Mouse (Mus musculus) testis, adult 2 months (tissue): ENCODE results near the gene Gm8251. TPM values are rescaled to one million over a fixed set of nuclear protein-coding genes. Genes with fewer than 3 reads are reported as not detected.
"Not testable (repeated sequence)": the region's sequence is repeated elsewhere in the genome, so short reads cannot be mapped to it uniquely, and the experiment has no call there.

Source experiments
- H3K27ac ChIP-seq: fragments of 200-500 bp; 2 replicates; pipeline ENCODE4 v1.5.1; 2012; ENCODE audit warnings: low read depth, low read length; ENCODE audit not compliant: control insufficient read depth, insufficient read depth
- H3K27me3 ChIP-seq: fragments of 200-500 bp; 2 replicates; pipeline ENCODE4 v1.6.1; 2012; ENCODE audit warnings: mild to moderate bottlenecking, low read length, moderate library complexity; ENCODE audit not compliant: control insufficient read depth, insufficient read depth
- H3K36me3 ChIP-seq: fragments of 200-500 bp; 2 replicates; pipeline ENCODE4 v1.6.1; 2012; ENCODE audit warnings: mild to moderate bottlenecking, low read length; ENCODE audit not compliant: control insufficient read depth, insufficient read depth
- H3K4me1 ChIP-seq: fragments of 200-500 bp; 2 replicates; pipeline ENCODE4 v1.6.1; 2012; ENCODE audit warnings: low read length; ENCODE audit not compliant: control insufficient read depth, insufficient read depth
- H3K4me3 ChIP-seq: fragments of 200-500 bp; 2 replicates; pipeline ENCODE4 v1.5.1; 2012; ENCODE audit warnings: low read depth, mild to moderate bottlenecking, low read length, moderate library complexity, mixed read lengths; ENCODE audit not compliant: control insufficient read depth
- CTCF ChIP-seq: fragments of 200-500 bp; IDR thresholded peaks from 2 replicates; pipeline ENCODE4 v1.5.1; 2012; ENCODE audit warnings: low read depth, mild to moderate bottlenecking, inconsistent platforms, low read length, moderate library complexity; ENCODE audit not compliant: control insufficient read depth, insufficient read depth, insufficient replicate concordance
- POLR2A ChIP-seq: fragments of 200-500 bp; IDR thresholded peaks from 2 replicates; pipeline ENCODE4 v1.6.1; 2012; ENCODE audit warnings: low read depth, mild to moderate bottlenecking, inconsistent platforms, low read length, moderate library complexity; ENCODE audit not compliant: control insufficient read depth
- polyA plus RNA-seq: library from polyadenylated mRNA; depleted of rRNA; stranded (reverse); fragments of >200 nt; gene quantifications from 2 replicates; pipeline ENCODE4 v1.2.3, GENCODE M21; 2012

The Gm8251 gene
- polyA plus RNA-seq, 1 experiment = 4.5 TPM

- Histone ChIP-seq H3K36me3 (no peaks in the 10 kb centered on the region), H3K4me3 (no peak overlapping the region), H3K27ac (no peak overlapping the region), H3K4me1 (no peaks in the 10 kb centered on the region), H3K27me3 (no peaks in the 10 kb centered on the region)
- TF ChIP-seq POLR2A = no peak
Observed at GRCm38 (mm10) chr1:44046556-44046955, 15.2 kb downstream of the Gm8251 start.

GRCm38 (mm10) chr1:44045689-44046088 lies 16.0 kb downstream of the Gm8251 start:
- H3K36me3 ChIP-seq = not testable (repeated sequence)

GRCm38 (mm10) chr1:44042555-44042915 lies 19.2 kb downstream of the Gm8251 start:
- Histone ChIP-seq H3K27ac (no peak overlapping the region), H3K27me3 (no peaks in the 10 kb centered on the region), H3K4me3 (no peak overlapping the region), H3K36me3 (no peaks in the 10 kb centered on the region), H3K4me1 (no peaks in the 10 kb centered on the region)
- TF ChIP-seq CTCF = no peak

More at GRCm38 (mm10) chr1:44045689-44046088, 16.0 kb downstream of the Gm8251 start:
- H3K27ac ChIP-seq, H3K27me3 ChIP-seq, H3K4me3 ChIP-seq, H3K4me1 ChIP-seq: not testable (repeated sequence)

GRCm38 (mm10) chr1:44041797-44042554 lies 19.8 kb downstream of the Gm8251 start:
- H3K4me3 ChIP-seq = peak overlapping the region; percentile 21
- H3K4me1 ChIP-seq = no peaks in the 10 kb centered on the region
- no peaks in the 10 kb centered on the region for H3K36me3 ChIP-seq
- TF ChIP-seq POLR2A = no peak
- TF ChIP-seq CTCF = peak; percentile 21; the same call in 1 of the 2 replicates
- H3K27me3 ChIP-seq = no peaks in the 10 kb centered on the region
- no peak overlapping the region for H3K27ac ChIP-seq

GRCm38 (mm10) chr1:44032948-44033347 lies 28.8 kb downstream of the Gm8251 start:
- H3K27ac ChIP-seq = no peak overlapping the region
- peaks cover 2% of the 10 kb centered on the region; the same call in 1 of the 2 replicates for H3K4me1 ChIP-seq
- no peaks in the 10 kb centered on the region for H3K27me3 ChIP-seq
- TF ChIP-seq POLR2A = no peak
- no peak for TF ChIP-seq CTCF
- H3K36me3 ChIP-seq = no peaks in the 10 kb centered on the region
- H3K4me3 ChIP-seq = no peak overlapping the region

- H3K36me3 ChIP-seq = no peaks in the 10 kb centered on the region
- no peak overlapping the region for H3K27ac ChIP-seq
- H3K27me3 ChIP-seq = no peaks in the 10 kb centered on the region
- H3K4me3 ChIP-seq = no peak overlapping the region
- peaks cover 2% of the 10 kb centered on the region; the same call in 1 of the 2 replicates for H3K4me1 ChIP-seq
- TF ChIP-seq POLR2A (no peak), CTCF (no peak)
Observed at GRCm38 (mm10) chr1:44032213-44032612, 29.5 kb downstream of the Gm8251 start.

GRCm38 (mm10) chr1:44027651-44028050 lies 34.1 kb downstream of the Gm8251 start:
- Histone ChIP-seq H3K4me1 (no peaks in the 10 kb centered on the region; the same call in 1 of the 2 replicates), H3K27ac (no peak overlapping the region), H3K36me3 (no peaks in the 10 kb centered on the region), H3K27me3 (no peaks in the 10 kb centered on the region), H3K4me3 (no peak overlapping the region)
- TF ChIP-seq CTCF = no peak

- no peak for TF ChIP-seq CTCF
- no peak for TF ChIP-seq POLR2A
- no peak overlapping the region for H3K4me3 ChIP-seq
Observed at GRCm38 (mm10) chr1:44022656-44023055, 39.1 kb downstream of the Gm8251 start.

More at GRCm38 (mm10) chr1:44022656-44023055, 39.1 kb downstream of the Gm8251 start:
- no peaks in the 10 kb centered on the region; the same call in 1 of the 2 replicates for H3K4me1 ChIP-seq
- H3K27me3 ChIP-seq = no peaks in the 10 kb centered on the region
- no peaks in the 10 kb centered on the region for H3K36me3 ChIP-seq
- H3K27ac ChIP-seq = no peak overlapping the region
